Mouse (Mus musculus) neural tube, embryonic 12.5 days (tissue): ENCODE results near the gene Pdxdc1. TPM values are rescaled to one million over a fixed set of nuclear protein-coding genes. Genes with fewer than 3 reads are reported as not detected.

Source experiments
- ATAC-seq: fragments of 200-750 bp; cut with Nextera tagmentation; 2 replicates; pipeline ENCODE4 v1.8.0; 2017; ENCODE audit warnings: low read depth, mild to moderate bottlenecking, moderate TSS enrichment, moderate library complexity; ENCODE audit not compliant: low FRiP score
- H3K27ac ChIP-seq: fragments of 300-500 bp; sonication (generic); 2 replicates; pipeline ENCODE4 v1.5.1; 2016
- H3K27me3 ChIP-seq: fragments of 300-500 bp; sonication (generic); replicated peaks from 2 replicates; pipeline ENCODE4 v1.6.1; 2016; ENCODE audit warnings: mild to moderate bottlenecking
- H3K36me3 ChIP-seq: fragments of 300-500 bp; sonication (generic); 2 replicates; pipeline ENCODE4 v1.6.1; 2016; ENCODE audit warnings: mild to moderate bottlenecking
- H3K4me1 ChIP-seq: fragments of 300-500 bp; sonication (generic); 2 replicates; pipeline ENCODE4 v1.6.1; 2016
- H3K4me2 ChIP-seq: fragments of 300-500 bp; sonication (generic); replicated peaks from 2 replicates; pipeline ENCODE4 v1.6.1; 2016; ENCODE audit warnings: mild to moderate bottlenecking
- H3K4me3 ChIP-seq: fragments of 300-500 bp; sonication (generic); 2 replicates; pipeline ENCODE4 v1.5.1; 2016
- H3K9ac ChIP-seq: fragments of 300-500 bp; sonication (generic); 2 replicates; pipeline ENCODE4 v1.6.1; 2016; ENCODE audit warnings: mild to moderate bottlenecking
- H3K9me3 ChIP-seq: fragments of 300-500 bp; sonication (generic); 2 replicates; pipeline ENCODE4 v1.6.1; 2016; ENCODE audit warnings: mild to moderate bottlenecking
- WGBS: fragments of 180-500 bp; shearing (Covaris S2); methylation state at CpG from one replicate; pipeline ENCODE4 v1.1.7; 2016; 5-methylcytosine and 5-hydroxymethylcytosine counted together
- polyA plus RNA-seq: library from polyadenylated mRNA; unstranded; fragments of >200 nt; fragmentation: Nextera tagmentation; extraction: Ambion mirVana; gene quantifications from 2 replicates; pipeline ENCODE4 v1.2.1, GENCODE M21; 2016

The Pdxdc1 gene
- polyA plus RNA-seq, 1 experiment from 2014 or later = 74.3 TPM

DNA sequence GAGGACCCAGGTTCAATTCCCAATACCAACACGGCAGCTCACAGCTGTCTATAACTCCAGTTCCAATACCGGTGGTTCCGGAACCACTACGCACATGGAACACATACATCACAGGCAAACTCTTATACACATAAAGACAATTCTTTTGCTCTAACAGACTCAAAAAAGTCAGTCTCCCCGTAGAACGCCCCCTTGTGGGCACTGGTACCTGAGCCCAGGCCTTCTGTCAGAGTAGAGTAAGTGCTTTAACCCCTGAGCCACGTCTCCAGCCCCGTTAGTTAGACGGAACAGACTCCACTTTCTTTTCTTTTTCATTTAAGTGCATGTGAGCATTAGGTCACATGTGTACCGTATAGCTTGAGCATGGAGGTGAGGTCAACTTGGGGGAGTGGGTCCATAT, 72.5 kb downstream of the Pdxdc1 start:
- Histone ChIP-seq H3K9ac (no peak overlapping the region), H3K27ac (no peak overlapping the region), H3K4me1 (no peaks in the 10 kb centered on the region), H3K9me3 (no peaks in the 10 kb centered on the region), H3K4me3 (no peak overlapping the region), H3K4me2 (no peak overlapping the region), H3K36me3 (peaks cover 82% of the 10 kb centered on the region), H3K27me3 (no peaks in the 10 kb centered on the region)
- 90% methylated on average over 10 of the region's 10 CpGs for WGBS
- ATAC-seq = no peak

- H3K9me3 ChIP-seq = no peaks in the 10 kb centered on the region
- WGBS = 89% methylated on average over 4 of the region's 4 CpGs
- ATAC-seq = no peak
Observed at GRCm38 (mm10) chr16:13826511-13826910, 76.4 kb downstream of the Pdxdc1 start.

DNA sequence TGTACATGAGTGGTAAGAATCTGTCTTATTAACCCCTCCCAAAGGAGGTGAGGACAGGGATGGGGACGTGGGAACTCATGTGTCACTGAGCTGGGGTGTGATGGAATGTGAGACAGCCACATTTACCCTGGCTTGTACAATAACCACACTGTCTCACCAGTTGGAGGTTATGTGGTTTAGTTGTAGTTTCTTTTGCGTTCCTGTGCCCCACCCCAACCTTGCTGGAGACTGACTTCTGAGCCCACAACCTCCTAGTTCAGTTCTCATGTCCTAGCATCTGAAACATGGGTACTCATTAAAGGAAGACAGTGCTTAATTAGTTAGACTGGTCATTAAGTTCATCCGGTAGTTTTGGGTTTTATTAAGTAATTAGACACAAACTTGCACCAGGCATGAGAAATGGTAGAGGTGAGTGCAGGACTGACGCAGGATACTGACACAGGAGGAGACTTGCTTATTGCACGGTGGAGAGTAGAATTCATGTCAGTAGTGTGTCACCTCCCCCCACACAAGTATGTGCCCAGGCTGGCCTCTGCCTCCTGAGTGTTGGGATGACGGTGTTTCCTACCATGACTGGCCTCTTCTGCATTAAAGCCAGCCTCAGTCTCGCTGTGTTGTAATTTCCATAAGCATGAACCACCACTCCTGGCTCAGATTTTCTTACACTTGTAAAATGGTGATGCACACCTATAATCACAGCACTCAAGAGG, 77.0 kb downstream of the Pdxdc1 start:
- Histone ChIP-seq H3K4me1 (no peaks in the 10 kb centered on the region), H3K9ac (no peak overlapping the region), H3K4me2 (no peak overlapping the region), H3K27ac (no peak overlapping the region), H3K4me3 (no peak overlapping the region), H3K36me3 (peaks cover 44% of the 10 kb centered on the region), H3K27me3 (no peaks in the 10 kb centered on the region), H3K9me3 (no peaks in the 10 kb centered on the region)
- no peak for ATAC-seq
- WGBS = 88% methylated on average over 7 of the region's 7 CpGs

More at GRCm38 (mm10) chr16:13826511-13826910, 76.4 kb downstream of the Pdxdc1 start:
- Histone ChIP-seq H3K4me3 (no peak overlapping the region), H3K27me3 (no peaks in the 10 kb centered on the region), H3K4me1 (no peaks in the 10 kb centered on the region), H3K36me3 (peaks cover 47% of the 10 kb centered on the region), H3K4me2 (no peak overlapping the region), H3K9ac (no peak overlapping the region), H3K27ac (no peak overlapping the region)

DNA sequence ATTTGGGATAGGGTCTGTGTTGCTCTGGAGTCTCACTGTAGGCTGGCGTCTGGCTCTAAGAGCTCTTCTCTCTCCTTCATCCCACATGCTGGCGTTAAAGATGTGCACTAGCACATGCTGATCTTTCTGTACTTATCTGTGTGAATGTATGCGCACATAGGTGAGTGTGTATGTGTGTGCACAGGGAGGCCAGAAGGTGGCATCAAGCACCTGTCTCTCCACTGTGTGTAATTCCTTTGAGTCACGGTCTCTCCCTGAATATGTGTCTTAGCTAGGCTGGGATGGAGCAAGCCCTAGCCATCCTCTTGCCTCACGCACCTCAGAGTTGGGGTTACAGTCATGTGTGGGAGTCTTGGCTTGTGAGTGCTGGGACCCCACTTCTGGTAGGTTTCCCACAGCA, 82.2 kb downstream of the Pdxdc1 start:
- peak overlapping the region; percentile 84; the same call in 1 of the 2 replicates for H3K4me2 ChIP-seq

DNA sequence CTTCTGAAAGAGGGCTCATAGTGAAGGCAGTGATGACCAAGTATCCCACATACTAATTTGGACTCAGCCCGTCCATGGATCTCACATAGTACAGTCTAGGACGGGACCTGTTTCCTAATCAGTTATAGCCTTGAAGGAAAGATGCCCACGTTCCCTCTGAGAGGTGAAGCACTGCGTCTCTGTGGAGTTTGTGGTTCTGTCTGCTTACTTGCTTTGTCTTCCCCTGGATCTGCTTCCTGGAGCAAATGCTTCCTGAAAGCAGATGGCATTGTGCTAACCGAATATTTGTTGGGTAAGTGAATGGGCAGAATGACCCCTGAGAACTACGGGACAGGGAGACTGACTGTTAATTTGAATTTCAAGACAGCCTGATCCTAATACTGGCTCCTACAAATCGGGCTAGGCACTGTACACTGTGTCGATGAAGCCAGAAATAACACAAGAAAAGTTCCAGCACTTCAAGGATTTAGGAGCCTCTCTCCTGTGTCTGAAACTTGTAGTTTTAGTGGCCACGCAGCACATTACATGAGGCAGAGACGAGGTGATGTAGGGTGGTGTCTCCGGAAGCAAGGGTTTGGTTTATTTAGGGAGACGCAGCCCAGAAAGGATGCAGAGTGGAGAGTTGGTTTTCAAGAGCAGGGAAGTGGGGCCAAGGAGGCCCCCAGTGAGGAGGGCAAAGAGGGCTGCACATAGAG, 83.0 kb downstream of the Pdxdc1 start:
- peaks cover 18% of the 10 kb centered on the region for H3K36me3 ChIP-seq
- H3K9me3 ChIP-seq = no peaks in the 10 kb centered on the region
- peak overlapping the region; percentile 84 for H3K4me2 ChIP-seq
- ATAC-seq = no peak
- peak overlapping the region; percentile 83 for H3K9ac ChIP-seq
- H3K27me3 ChIP-seq = no peaks in the 10 kb centered on the region
- H3K4me1 ChIP-seq = peaks cover 18% of the 10 kb centered on the region
- no peak overlapping the region for H3K27ac ChIP-seq
- peak overlapping the region; percentile 67 for H3K4me3 ChIP-seq
- 43% methylated on average over 12 of the region's 12 CpGs for WGBS

More for the DNA sequence above, 82.2 kb downstream of the Pdxdc1 start:
- H3K9me3 ChIP-seq = no peaks in the 10 kb centered on the region
- H3K4me1 ChIP-seq = peaks cover 18% of the 10 kb centered on the region
- no peak overlapping the region for H3K27ac ChIP-seq
- no peak overlapping the region for H3K4me3 ChIP-seq
- peaks cover 11% of the 10 kb centered on the region for H3K36me3 ChIP-seq
- no peaks in the 10 kb centered on the region for H3K27me3 ChIP-seq
- 97% methylated on average over 5 of the region's 5 CpGs for WGBS
- no peak for ATAC-seq
- no peak overlapping the region for H3K9ac ChIP-seq

DNA sequence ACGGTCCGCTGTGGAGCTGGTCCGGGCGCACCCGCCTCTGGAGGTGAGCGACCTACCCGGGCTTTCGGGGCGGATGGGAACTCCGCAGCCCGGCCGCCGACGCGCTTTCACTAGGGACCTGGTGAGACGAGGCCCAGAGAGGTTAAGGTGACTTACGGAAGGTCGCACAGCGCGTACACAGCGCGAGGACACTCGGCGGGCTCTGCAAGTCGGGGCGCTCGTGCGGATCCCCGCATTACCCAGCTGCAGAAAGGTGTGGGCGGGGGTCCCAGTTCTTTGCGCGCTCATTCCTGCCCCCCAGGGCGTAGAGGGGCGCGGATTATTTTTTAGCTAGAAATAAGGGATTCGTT, 83.6 kb downstream of the Pdxdc1 start:
- Histone ChIP-seq H3K4me2 (peak overlapping the region; percentile 84), H3K27me3 (no peaks in the 10 kb centered on the region), H3K27ac (peak overlapping the region; percentile 74), H3K9ac (peak overlapping the region; percentile 83), H3K9me3 (no peaks in the 10 kb centered on the region), H3K4me3 (peak overlapping the region; percentile 67), H3K36me3 (peaks cover 24% of the 10 kb centered on the region), H3K4me1 (peaks cover 18% of the 10 kb centered on the region)
- ATAC-seq = peak; percentile 65
- under 1% methylated on average over 36 of the region's 36 CpGs for WGBS

- Histone ChIP-seq H3K36me3 (peaks cover 29% of the 10 kb centered on the region), H3K4me2 (peak within 1 kb of the TSS; percentile 84), H3K9ac (peak within 1 kb of the TSS; percentile 83), H3K9me3 (no peaks in the 10 kb centered on the region), H3K4me3 (peak within 1 kb of the TSS; percentile 67), H3K4me1 (peaks cover 18% of the 10 kb centered on the region), H3K27ac (peak within 1 kb of the TSS; percentile 91), H3K27me3 (no peaks in the 10 kb centered on the region)
- ATAC-seq = peak; percentile 96
- under 1% methylated on average over 58 of the region's 58 CpGs for WGBS
Observed at GRCm38 (mm10) chr16:13818560-13819393, 84.2 kb downstream of the Pdxdc1 start, which contains the start of gene Ntan1. Gene Ntan1, plus strand, starts transcription at chr16:13818845.

- Histone ChIP-seq H3K4me1 (peaks cover 4% of the 10 kb centered on the region), H3K4me2 (no peak overlapping the region), H3K4me3 (no peak overlapping the region), H3K27ac (no peak overlapping the region), H3K9ac (no peak overlapping the region), H3K27me3 (no peaks in the 10 kb centered on the region), H3K36me3 (peaks cover 78% of the 10 kb centered on the region), H3K9me3 (no peaks in the 10 kb centered on the region)
- 92% methylated on average over 3 of the region's 3 CpGs for WGBS
- ATAC-seq = no peak
Observed at GRCm38 (mm10) chr16:13813200-13813599, 89.7 kb downstream of the Pdxdc1 start.

DNA sequence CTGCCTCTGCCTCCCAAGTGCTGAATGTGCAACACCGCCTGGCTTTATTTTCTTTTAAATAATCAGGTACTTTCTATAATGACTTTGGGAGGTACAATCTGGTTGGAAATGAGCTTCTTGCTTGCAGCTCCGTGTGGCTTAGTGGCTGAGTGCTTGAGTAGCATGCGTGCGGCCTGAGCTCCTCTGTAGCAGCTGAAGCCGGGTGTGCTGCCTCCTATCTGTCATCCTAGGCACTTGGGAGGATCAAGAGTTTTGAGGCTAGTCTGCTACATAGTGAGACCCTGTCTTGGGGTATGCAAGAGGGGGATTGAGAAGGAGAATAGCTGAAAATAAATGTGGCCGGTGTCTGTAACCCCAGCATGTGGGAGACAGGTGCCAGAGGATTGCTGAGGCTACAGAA, 90.8 kb downstream of the Pdxdc1 start:
- no peak overlapping the region for H3K4me3 ChIP-seq
- WGBS = 90% methylated on average over 6 of the region's 6 CpGs
- H3K9me3 ChIP-seq = no peaks in the 10 kb centered on the region
- peaks cover 84% of the 10 kb centered on the region for H3K36me3 ChIP-seq
- no peak overlapping the region for H3K9ac ChIP-seq
- H3K27ac ChIP-seq = no peak overlapping the region
- H3K27me3 ChIP-seq = no peaks in the 10 kb centered on the region
- no peaks in the 10 kb centered on the region for H3K4me1 ChIP-seq
- H3K4me2 ChIP-seq = no peak overlapping the region
- ATAC-seq = no peak

GRCm38 (mm10) chr16:13808410-13808809, 94.5 kb downstream of the Pdxdc1 start:
- H3K27ac ChIP-seq = no peak overlapping the region
- 94% methylated on average over 7 of the region's 7 CpGs for WGBS
- H3K27me3 ChIP-seq = no peaks in the 10 kb centered on the region
- no peaks in the 10 kb centered on the region for H3K4me1 ChIP-seq
- no peak overlapping the region for H3K9ac ChIP-seq
- H3K4me3 ChIP-seq = no peak overlapping the region
- H3K36me3 ChIP-seq = peaks cover 89% of the 10 kb centered on the region
- H3K9me3 ChIP-seq = no peaks in the 10 kb centered on the region
- ATAC-seq = no peak
- H3K4me2 ChIP-seq = no peak overlapping the region

DNA sequence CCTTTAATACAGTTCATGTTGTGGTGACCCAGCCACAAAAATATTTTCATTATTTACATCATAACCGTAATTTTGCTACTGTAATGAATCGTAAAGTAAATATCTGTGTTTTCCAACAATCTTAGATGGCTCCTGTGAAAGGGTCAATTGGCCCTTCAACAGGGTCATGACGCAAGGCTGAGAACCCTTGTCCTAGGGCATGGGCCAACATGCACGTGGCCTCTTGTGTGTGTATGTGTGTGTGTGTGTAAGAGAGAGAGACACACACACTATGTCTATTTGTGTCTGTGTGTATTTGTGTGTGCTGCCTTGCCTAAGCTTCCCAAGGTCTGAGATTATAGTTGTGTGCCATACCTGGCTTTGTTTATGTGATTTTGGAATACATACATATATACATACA, 95.3 kb downstream of the Pdxdc1 start:
- H3K27me3 ChIP-seq = no peaks in the 10 kb centered on the region
- ATAC-seq = no peak
- H3K9ac ChIP-seq = no peak overlapping the region

GRCm38 (mm10) chr16:13804666-13805065, 98.3 kb downstream of the Pdxdc1 start:
- 86% methylated on average over 5 of the region's 5 CpGs for WGBS
- H3K27me3 ChIP-seq = no peaks in the 10 kb centered on the region
- no peak overlapping the region for H3K4me3 ChIP-seq
- H3K27ac ChIP-seq = no peak overlapping the region
- no peak overlapping the region for H3K9ac ChIP-seq
- H3K36me3 ChIP-seq = peaks cover 85% of the 10 kb centered on the region
- no peak for ATAC-seq
- no peak overlapping the region for H3K4me2 ChIP-seq
- H3K4me1 ChIP-seq = no peaks in the 10 kb centered on the region
- no peaks in the 10 kb centered on the region for H3K9me3 ChIP-seq

More for the DNA sequence above, 95.3 kb downstream of the Pdxdc1 start:
- 91% methylated on average over 4 of the region's 4 CpGs for WGBS
- H3K9me3 ChIP-seq = no peaks in the 10 kb centered on the region
- no peak overlapping the region for H3K4me2 ChIP-seq
- H3K4me3 ChIP-seq = no peak overlapping the region
- H3K4me1 ChIP-seq = no peaks in the 10 kb centered on the region
- peaks cover 87% of the 10 kb centered on the region for H3K36me3 ChIP-seq
- H3K27ac ChIP-seq = no peak overlapping the region
